Mouse (Mus musculus) midbrain, embryonic 11.5 days (tissue): ENCODE data around the gene Pde7b. TPM values are rescaled to one million over a fixed set of nuclear protein-coding genes. Genes with fewer than 3 reads are reported as not detected.

ENCODE experiments used
- ATAC-seq: fragments of 200-750 bp; cut with Nextera tagmentation; 2 replicates; pipeline ENCODE4 v1.8.0; 2017; ENCODE audit warnings: moderate TSS enrichment, moderate library complexity; ENCODE audit not compliant: low FRiP score
- DNase-seq: peaks from one replicate; pipeline ENCODE4 v3.0.0; 2015; ENCODE audit warnings: low spot score; ENCODE audit errors: missing footprints
- H3K27ac ChIP-seq: fragments of 300-500 bp; sonication (generic); 2 replicates; pipeline ENCODE4 v1.5.1; 2014; ENCODE audit warnings: low read depth, low read length
- H3K27me3 ChIP-seq: fragments of 300-500 bp; sonication (generic); 2 replicates; pipeline ENCODE4 v1.6.1; 2014; ENCODE audit warnings: mild to moderate bottlenecking, low read length, moderate library complexity, mixed read lengths; ENCODE audit not compliant: control insufficient read depth, insufficient read depth
- H3K36me3 ChIP-seq: fragments of 300-500 bp; sonication (generic); 2 replicates; pipeline ENCODE4 v1.6.1; 2014; ENCODE audit warnings: mild to moderate bottlenecking, low read length, moderate library complexity, mixed read lengths; ENCODE audit not compliant: control insufficient read depth, insufficient read depth
- H3K4me1 ChIP-seq: fragments of 300-500 bp; sonication (generic); 2 replicates; pipeline ENCODE4 v1.6.1; 2014; ENCODE audit warnings: low read length; ENCODE audit not compliant: control insufficient read depth, insufficient read depth
- H3K4me2 ChIP-seq: fragments of 300-500 bp; sonication (generic); 2 replicates; pipeline ENCODE4 v1.6.1; 2014; ENCODE audit warnings: mild to moderate bottlenecking, moderate library complexity
- H3K4me3 ChIP-seq: fragments of 300-500 bp; sonication (generic); 2 replicates; pipeline ENCODE4 v1.5.1; 2014; ENCODE audit warnings: low read depth, low read length
- H3K9ac ChIP-seq: fragments of 300-500 bp; sonication (generic); 2 replicates; pipeline ENCODE4 v1.6.1; 2014; ENCODE audit warnings: low read length
- H3K9me3 ChIP-seq: fragments of 300-500 bp; sonication (generic); 2 replicates; pipeline ENCODE4 v1.6.1; 2016; ENCODE audit warnings: low read length; ENCODE audit not compliant: control insufficient read depth
- WGBS: fragments of 180-500 bp; shearing (Covaris S2); extraction: QIAGEN DNeasy Blood & Tissue Kit; methylation state at CpG from one replicate; pipeline ENCODE4 v1.1.7; 2014; 5-methylcytosine and 5-hydroxymethylcytosine counted together
- polyA plus RNA-seq: library from polyadenylated mRNA; unstranded; fragments of >200 nt; fragmentation: Nextera tagmentation; extraction: Ambion mirVana; gene quantifications from 2 replicates; pipeline ENCODE4 v1.2.1, GENCODE M21; 2014

Pde7b gene
- polyA plus RNA-seq, 1 experiment from 2014 or later, result 1.1 TPM

DNA sequence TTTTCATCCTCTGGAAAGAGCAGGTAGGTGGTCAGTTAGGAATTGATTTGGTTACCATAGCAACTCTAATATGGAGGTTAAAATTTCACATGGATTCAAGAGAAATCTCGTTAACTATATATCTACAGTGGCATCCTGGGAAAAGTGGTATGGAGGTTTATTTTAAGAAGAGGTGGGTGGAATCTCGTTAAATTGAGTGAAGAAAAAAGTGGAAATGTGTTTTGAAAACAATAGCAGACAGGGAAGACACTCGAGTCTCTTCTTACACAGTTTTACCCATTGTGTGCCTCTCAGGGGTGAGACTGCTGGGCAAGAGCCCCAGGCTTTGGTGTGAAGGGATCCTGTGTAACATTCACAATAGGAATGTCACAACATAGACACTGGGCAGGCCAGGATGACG is 56.3 kb downstream of the Pde7b start:
- ATAC-seq (no peak), DNase-seq (no peak)
- no peak overlapping the region for H3K4me2 ChIP-seq
- no peaks in the 10 kb centered on the region for H3K9me3 ChIP-seq
- H3K4me3 ChIP-seq, result no peak overlapping the region
- 37% methylated on average over 4 of the region's 4 CpGs for WGBS
- no peak overlapping the region for H3K27ac ChIP-seq
- no peaks in the 10 kb centered on the region; the same call in 1 of the 2 replicates for H3K4me1 ChIP-seq
- H3K9ac ChIP-seq, result no peak overlapping the region
- H3K27me3 ChIP-seq, result no peaks in the 10 kb centered on the region
- no peaks in the 10 kb centered on the region for H3K36me3 ChIP-seq

DNA sequence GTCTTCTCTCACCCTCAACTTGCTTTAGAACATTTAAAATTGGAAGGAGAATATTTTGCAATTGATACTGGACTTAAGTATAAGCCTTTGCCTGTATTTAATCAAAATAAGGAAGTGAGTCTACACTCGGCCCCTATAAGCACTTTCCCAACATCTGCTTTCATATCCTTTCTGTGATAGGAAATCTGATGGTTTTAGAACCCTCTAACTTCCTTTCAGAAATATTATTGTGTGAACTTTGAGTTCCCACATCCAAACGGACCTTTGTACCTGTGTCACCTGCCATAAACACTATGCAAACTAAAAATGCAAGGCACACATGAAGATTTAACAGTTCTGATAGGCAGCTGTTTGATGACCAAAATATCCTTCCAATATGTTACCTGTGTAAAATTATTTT is 58.2 kb downstream of the Pde7b start:
- WGBS, result 72% methylated on average over 2 of the region's 2 CpGs
- Histone ChIP-seq H3K27ac (no peak overlapping the region), H3K4me3 (no peak overlapping the region), H3K9me3 (no peaks in the 10 kb centered on the region), H3K4me1 (no peaks in the 10 kb centered on the region; the same call in 1 of the 2 replicates), H3K36me3 (no peaks in the 10 kb centered on the region), H3K9ac (no peak overlapping the region), H3K27me3 (no peaks in the 10 kb centered on the region), H3K4me2 (no peak overlapping the region)
- no peak for ATAC-seq
- no peak for DNase-seq

DNA sequence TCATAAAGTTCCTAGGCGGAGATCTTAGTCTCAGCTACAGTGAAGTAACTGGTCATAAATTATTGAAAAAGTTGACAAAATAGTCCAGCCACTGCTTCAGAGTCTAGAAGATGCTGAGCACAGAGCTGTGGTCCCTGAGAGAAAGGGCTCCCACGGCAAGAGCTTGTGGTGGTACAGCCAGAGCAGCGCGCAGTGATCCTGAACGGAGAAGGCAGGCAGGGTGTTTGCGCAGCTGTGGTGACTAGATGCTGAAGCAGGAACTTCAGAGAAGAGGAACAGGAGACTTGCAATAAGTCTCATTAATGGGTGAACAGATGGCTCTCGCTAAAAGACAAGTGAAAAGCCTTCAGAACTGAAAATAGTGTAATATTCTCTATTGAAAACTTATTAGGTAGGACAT is 61.9 kb downstream of the Pde7b start:
- H3K27me3 ChIP-seq, result no peaks in the 10 kb centered on the region
- no peaks in the 10 kb centered on the region for H3K9me3 ChIP-seq
- ATAC-seq, result no peak
- H3K4me1 ChIP-seq, result no peaks in the 10 kb centered on the region; the same call in 1 of the 2 replicates
- DNase-seq, result no peak
- WGBS, result 89% methylated on average over 7 of the region's 7 CpGs
- H3K9ac ChIP-seq, result no peak overlapping the region
- H3K27ac ChIP-seq, result no peak overlapping the region
- H3K4me2 ChIP-seq, result no peak overlapping the region
- no peaks in the 10 kb centered on the region for H3K36me3 ChIP-seq
- H3K4me3 ChIP-seq, result no peak overlapping the region

DNA sequence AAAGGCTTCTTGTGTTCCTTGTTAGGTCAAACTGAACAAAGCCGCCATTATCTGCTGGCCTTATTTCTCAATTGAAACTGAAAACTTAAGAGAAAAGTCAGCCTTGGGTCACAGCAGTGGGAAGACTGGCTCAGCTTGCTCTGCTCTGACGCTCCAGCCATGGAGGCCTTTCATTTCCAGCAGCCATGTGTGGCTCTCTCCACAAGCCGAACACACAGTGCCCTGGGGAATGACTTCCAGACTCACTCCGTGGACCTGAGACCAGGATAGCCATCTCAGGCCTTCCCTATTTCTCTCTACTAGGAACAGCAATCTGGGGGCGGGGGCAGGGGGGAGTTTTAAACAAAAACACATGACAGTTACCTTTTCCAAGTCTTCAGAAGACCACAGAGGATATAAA is 63.2 kb downstream of the Pde7b start:
- Histone ChIP-seq H3K27me3 (no peaks in the 10 kb centered on the region), H3K4me1 (no peaks in the 10 kb centered on the region; the same call in 1 of the 2 replicates), H3K9me3 (no peaks in the 10 kb centered on the region), H3K27ac (no peak overlapping the region), H3K36me3 (no peaks in the 10 kb centered on the region), H3K4me2 (no peak overlapping the region), H3K9ac (no peak overlapping the region), H3K4me3 (no peak overlapping the region)
- DNase-seq (no peak), ATAC-seq (no peak)
- WGBS, result 77% methylated on average over 5 of the region's 5 CpGs

DNA sequence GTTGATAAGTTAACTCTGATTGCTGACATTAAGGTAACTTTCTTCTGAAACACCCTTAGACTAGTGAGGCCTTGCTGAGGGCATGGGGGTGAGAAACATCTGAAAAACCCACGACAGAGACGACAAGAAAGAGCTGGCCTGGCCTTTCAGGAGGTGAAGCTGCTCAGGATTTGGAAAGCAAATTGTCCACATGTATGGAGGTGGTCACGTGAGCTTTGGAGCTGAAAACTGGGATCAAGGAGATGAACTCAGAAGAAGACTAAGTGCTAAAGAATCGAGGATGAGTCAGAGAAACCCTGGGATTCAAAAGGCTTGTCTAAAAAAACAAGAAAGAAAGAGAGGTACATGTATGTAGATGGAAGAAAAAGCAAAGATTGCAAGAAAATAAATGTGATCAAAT is 65.2 kb downstream of the Pde7b start:
- no peak overlapping the region for H3K27ac ChIP-seq
- no peak overlapping the region for H3K4me3 ChIP-seq
- no peaks in the 10 kb centered on the region; the same call in 1 of the 2 replicates for H3K4me1 ChIP-seq
- no peaks in the 10 kb centered on the region for H3K9me3 ChIP-seq
- 74% methylated on average over 4 of the region's 4 CpGs for WGBS
- DNase-seq (no peak), ATAC-seq (no peak)
- H3K4me2 ChIP-seq, result no peak overlapping the region
- H3K27me3 ChIP-seq, result no peaks in the 10 kb centered on the region
- no peak overlapping the region for H3K9ac ChIP-seq
- no peaks in the 10 kb centered on the region for H3K36me3 ChIP-seq

DNA sequence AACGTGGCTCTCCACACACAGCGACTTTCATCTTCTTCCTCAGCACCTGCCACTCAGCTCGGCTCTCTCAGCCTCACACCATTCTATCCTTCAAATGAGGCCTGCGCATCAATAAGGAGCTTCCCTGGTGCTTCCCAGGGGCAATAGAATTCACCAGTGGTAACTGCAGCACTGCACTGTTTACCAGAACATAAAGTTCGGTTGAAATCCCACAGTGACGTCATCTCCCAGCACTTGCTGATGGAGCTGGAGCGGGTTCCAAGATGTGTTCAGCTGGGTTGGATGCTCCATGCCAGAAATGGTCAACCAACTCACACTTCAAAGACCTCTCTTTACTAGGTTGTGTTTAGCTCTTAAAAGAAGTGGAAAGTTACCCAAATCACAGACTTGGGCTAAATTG is 65.6 kb downstream of the Pde7b start:
- no peaks in the 10 kb centered on the region for H3K36me3 ChIP-seq
- H3K4me2 ChIP-seq, result no peak overlapping the region
- H3K9me3 ChIP-seq, result no peaks in the 10 kb centered on the region
- WGBS, result 73% methylated on average over 7 of the region's 7 CpGs
- H3K9ac ChIP-seq, result no peak overlapping the region
- ATAC-seq (no peak), DNase-seq (no peak)
- H3K4me1 ChIP-seq, result no peaks in the 10 kb centered on the region; the same call in 1 of the 2 replicates
- H3K4me3 ChIP-seq, result no peak overlapping the region
- no peak overlapping the region for H3K27ac ChIP-seq
- no peaks in the 10 kb centered on the region for H3K27me3 ChIP-seq

DNA sequence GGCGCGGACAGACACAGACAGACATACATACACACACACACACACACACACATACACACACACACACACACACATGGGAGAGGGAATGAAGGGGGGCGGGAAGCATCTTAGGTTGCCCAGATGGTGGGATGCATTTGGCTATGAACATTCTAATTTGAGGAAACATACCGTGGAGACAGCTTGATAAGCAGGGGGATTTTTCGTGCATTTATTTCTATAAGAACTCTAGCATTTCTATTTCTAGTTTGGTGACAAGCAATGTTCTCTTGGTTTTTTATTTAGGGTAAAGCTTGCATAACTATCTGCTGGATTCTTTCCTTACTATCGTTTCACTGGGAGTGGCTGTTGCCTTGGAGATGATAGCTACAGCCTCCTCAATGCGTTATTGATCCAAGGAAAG is 66.2 kb downstream of the Pde7b start:
- no peak for ATAC-seq
- Histone ChIP-seq H3K9me3 (no peaks in the 10 kb centered on the region), H3K4me1 (no peaks in the 10 kb centered on the region; the same call in 1 of the 2 replicates), H3K27ac (no peak overlapping the region), H3K9ac (no peak overlapping the region), H3K4me2 (no peak overlapping the region), H3K27me3 (no peaks in the 10 kb centered on the region), H3K36me3 (no peaks in the 10 kb centered on the region), H3K4me3 (no peak overlapping the region)
- WGBS, result 78% methylated on average over 7 of the region's 7 CpGs
- DNase-seq, result no peak

DNA sequence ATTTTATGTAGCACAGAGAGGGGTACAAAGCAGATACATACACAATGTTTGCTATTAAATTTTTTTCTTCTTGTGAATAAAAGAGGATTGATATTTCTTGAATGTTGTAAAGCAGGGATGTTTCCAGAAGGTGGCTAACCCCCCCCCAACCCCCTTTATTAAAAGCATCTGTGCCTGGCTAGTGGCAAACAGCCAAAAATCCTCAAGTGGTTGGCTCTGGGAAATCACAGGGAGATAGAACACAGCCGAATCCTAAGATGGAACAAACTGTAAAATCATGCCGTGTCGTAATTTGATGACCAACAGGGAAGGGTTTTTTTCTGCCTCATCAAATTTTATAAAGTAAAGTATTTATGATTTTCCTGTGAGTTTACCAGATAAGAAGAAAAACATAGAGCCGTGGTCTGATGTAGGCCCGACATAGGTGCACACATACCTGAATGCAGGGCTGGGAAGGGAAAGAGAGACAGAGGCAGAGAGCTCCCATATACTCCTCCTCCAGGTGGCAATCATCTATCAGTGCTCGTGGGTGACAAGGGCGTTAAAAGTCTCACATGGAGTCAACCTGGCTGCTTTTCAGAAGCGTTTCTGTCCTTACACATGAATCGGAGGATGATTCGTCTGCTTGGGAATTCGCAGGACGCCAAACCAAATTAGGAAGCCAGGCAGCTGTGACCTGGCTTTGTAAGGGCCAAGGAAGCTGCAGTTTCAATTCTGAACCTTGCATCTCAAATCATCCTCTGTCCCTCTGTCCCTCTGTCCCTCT is 67.4 kb downstream of the Pde7b start:
- DNase-seq (no peak), ATAC-seq (no peak)
- Histone ChIP-seq H3K36me3 (no peaks in the 10 kb centered on the region), H3K27me3 (no peaks in the 10 kb centered on the region), H3K9me3 (no peaks in the 10 kb centered on the region), H3K4me3 (no peak overlapping the region), H3K9ac (no peak overlapping the region), H3K27ac (no peak overlapping the region), H3K4me2 (no peak overlapping the region), H3K4me1 (no peaks in the 10 kb centered on the region; the same call in 1 of the 2 replicates)
- 79% methylated on average over 12 of the region's 12 CpGs for WGBS

DNA sequence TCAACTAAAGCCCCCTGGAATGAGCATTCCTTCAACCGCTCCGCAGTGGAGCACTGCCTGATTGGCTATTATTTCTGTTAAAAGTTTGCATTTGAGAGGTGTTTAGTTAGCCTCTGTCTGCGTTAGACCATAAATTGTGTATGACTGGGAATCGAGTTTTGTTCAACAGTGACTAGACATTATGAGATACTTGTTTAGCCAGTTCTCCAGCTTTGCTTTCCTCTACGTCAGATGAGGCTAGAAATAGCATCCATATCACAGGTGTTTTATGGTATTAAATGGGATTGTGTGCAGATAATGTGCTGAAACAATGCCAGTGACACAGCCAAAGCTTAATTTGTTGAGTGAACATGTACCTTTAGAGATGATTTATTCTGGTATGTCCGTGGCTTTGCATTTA is 70.3 kb downstream of the Pde7b start:
- 93% methylated on average over 6 of the region's 6 CpGs for WGBS
- Histone ChIP-seq H3K4me3 (no peak overlapping the region), H3K4me1 (no peaks in the 10 kb centered on the region; the same call in 1 of the 2 replicates), H3K4me2 (no peak overlapping the region), H3K27ac (no peak overlapping the region), H3K9ac (no peak overlapping the region), H3K9me3 (no peaks in the 10 kb centered on the region), H3K27me3 (no peaks in the 10 kb centered on the region), H3K36me3 (no peaks in the 10 kb centered on the region)
- no peak for DNase-seq
- no peak for ATAC-seq
